Mouse (Mus musculus) G1E-ER4 (cell line): ENCODE results near the gene Fam83b. TPM values are rescaled to one million over a fixed set of nuclear protein-coding genes. Genes with fewer than 3 reads are reported as not detected.

Experiments used
- GATA1 ChIP-seq: IDR thresholded peaks from one replicate; pipeline ENCODE4 v1.8.0; 2012; ENCODE audit warnings: low read length, inconsistent platforms
- polyA plus RNA-seq: library from polyadenylated mRNA; stranded (reverse); fragments of >175 nt; gene quantifications from 2 replicates; pipeline ENCODE4 v1.2.3, GENCODE M21; 2012

Gene Fam83b
- polyA plus RNA-seq = not detected in 2 replicates

DNA sequence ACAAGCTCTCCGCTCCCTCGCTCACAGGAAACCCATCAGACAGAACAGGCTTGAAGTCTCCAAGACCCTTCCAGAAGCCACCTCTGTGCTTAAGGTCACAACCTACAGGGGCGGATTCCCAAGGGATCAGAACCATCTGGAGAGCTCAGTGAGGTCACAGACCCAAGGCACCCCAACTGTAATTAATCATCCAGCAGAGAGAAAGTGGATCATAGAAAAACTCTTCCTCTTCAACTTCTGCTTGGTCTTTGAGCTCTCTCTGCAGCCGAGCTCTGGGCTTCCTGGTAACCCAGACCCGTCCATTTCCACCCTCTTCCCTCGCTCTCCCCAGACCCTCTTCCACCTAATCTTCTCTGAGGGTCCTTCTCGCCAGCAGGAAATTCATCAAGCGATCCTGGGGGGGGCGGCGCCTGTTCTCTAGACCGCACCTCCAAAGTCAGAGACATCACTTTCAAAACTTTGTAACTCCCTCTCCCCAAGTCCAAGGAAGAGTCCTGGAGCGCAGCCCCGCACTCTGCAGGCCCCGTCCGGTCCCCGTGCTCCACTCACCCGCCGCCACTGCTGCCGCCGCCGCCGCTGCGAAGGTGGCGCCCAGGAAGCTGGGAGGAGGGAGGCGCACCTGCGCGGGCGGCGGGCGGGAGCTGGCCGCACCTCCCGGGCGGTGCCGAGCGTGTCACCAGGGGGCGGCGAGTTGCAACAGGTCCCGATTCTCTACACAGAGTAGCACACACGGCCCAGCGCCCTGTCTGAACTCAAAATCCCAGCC lies at the start of gene Fam83b:
Gene Fam83b (minus strand): TSS at position 602 of the 766 bp plus-strand sequence.
- TF ChIP-seq GATA1 = no peak

DNA sequence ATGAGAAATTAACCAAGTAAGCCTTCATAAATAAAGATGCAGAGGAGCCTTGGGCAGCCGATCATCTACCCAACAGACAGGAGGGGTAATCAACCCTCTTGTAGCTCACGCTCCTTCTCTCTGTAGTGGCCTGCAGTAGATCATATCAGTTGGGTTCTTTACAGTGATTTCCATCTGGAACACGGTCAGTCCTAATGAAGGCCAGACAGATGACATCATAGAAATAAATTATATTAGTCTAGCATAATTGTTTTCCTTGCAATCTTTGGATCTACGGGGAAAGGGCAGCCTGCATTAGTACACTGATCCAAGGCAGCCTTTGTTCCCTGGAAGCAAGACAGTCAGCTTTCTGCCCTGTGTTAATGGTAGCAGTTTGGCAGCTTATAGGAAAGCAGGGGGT lies 47.2 kb upstream of the Fam83b start:
- no peak for TF ChIP-seq GATA1

DNA sequence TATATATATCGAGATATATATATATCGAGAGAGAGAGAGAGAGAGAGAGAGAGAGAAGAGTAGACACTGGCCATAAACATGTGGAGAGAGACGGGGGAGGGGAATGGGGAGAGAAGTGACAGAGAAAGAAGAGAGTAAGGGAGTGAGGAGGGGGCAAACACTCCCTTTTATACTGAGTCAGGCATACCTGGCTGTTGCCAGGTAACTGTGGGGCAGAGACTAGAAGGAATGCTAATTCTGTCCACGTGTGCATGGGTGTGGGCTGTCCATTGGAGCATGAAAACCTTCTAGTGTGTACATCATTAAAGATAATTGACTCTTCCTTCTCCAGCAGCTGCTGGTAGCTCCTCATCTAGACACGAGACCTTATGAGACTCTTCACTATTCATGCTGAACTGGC lies 36.8 kb upstream of the Fam83b start:
- no peak for TF ChIP-seq GATA1

- no peak for TF ChIP-seq GATA1
Observed at GRCm38 (mm10) chr9:76602874-76603273, 36.0 kb upstream of the Fam83b start.

GRCm38 (mm10) chr9:76597395-76597794 lies 30.5 kb upstream of the Fam83b start:
- no peak for TF ChIP-seq GATA1

GRCm38 (mm10) chr9:76593841-76594240 lies 26.9 kb upstream of the Fam83b start:
- TF ChIP-seq GATA1 = no peak

DNA sequence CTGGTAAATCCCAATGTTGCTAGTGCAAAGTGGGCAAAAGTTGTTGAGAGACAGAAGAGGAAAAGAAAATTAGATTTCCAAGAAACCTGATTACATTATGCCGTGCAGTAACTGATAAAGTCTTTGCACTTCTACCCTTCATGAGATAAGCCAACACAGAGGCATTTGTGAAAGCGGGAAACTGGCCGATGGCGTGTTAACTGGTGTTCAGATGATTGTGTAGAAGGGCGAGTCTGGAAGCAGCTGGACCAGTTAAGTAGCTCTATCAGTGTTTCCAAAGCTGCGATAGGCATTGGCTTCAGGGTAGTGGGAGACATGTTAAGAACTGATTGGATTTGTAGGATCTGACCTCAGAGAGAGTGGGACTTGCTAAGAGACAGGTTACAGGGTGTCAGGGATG lies 17.0 kb upstream of the Fam83b start:
- TF ChIP-seq GATA1 = no peak

DNA sequence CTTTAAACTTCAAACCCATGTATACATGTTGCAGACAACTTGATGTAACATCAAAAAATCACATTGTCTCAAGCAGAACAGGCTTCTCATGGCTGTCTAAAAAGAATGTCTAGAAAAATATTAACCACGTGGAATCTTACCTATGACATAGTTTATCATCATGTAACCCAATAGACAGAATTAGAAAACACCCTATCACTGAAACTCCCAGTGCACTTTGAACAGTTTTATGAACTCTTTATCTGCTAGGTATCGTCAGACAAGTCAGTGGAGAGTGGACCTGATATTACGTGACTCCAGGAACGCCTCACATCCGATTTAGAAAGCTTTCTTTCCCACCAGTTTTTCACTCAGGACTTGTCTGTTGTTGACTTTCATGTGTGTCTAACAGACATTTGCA lies 15.1 kb upstream of the Fam83b start:
- TF ChIP-seq GATA1 = no peak

- no peak for TF ChIP-seq GATA1
Observed at GRCm38 (mm10) chr9:76567281-76567655, 352 bp upstream of the Fam83b start.

GRCm38 (mm10) chr9:76565656-76566055 lies 1.3 kb downstream of the Fam83b start:
- no peak for TF ChIP-seq GATA1

DNA sequence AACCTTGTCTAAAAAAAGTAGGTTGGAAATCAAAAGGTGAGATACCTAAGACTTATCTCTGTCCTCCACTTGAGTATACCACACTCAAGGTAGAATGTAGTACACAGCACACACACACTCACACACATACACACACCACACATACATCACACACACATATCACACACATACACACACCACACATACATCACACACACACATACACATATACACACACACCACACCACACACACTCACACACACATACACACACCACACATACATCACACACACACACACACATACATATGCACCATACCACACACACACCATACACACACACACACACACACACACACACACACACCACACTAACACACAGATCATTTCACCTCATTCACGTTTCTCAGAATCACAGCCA lies 2.8 kb downstream of the Fam83b start:
- TF ChIP-seq GATA1 = no peak

GRCm38 (mm10) chr9:76562794-76563193 lies 4.1 kb downstream of the Fam83b start:
- TF ChIP-seq GATA1 = no peak

- no peak for TF ChIP-seq GATA1
Observed at GRCm38 (mm10) chr9:76559240-76559639, 7.7 kb downstream of the Fam83b start.

DNA sequence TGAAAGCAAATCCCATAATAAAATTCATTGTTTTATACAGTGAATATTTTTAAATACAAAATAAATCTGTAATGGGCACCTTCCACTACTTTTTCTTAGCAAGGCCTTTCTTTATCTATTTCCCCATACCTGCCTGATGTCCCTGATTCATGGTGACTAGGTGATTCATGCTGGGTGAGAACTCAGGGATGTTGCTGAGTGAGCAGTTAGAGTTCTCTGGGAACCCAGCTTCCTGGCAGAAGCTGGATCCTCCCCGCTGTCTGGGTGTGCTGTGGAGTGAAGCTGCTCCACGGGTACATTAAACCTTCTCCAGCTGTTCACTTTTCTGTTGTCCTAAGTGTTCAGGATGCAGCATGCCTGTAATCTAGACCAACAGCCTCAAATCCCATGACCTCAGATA lies 13.2 kb downstream of the Fam83b start:
- TF ChIP-seq GATA1 = no peak

- TF ChIP-seq GATA1 = no peak
Observed at GRCm38 (mm10) chr9:76553115-76553514, 13.8 kb downstream of the Fam83b start.

- no peak for TF ChIP-seq GATA1
Observed at GRCm38 (mm10) chr9:76546714-76547113, 20.2 kb downstream of the Fam83b start.

GRCm38 (mm10) chr9:76540684-76541083 lies 26.2 kb downstream of the Fam83b start:
- no peak for TF ChIP-seq GATA1
